Mouse (Mus musculus) small intestine, adult 2 months (tissue): ENCODE measurements around the gene Zic2.

Source experiments
- CTCF ChIP-seq: fragments of 200-500 bp; IDR thresholded peaks from 2 replicates; pipeline ENCODE4 v1.5.1; 2012; ENCODE audit warnings: low read depth, mild to moderate bottlenecking, control low read depth, inconsistent platforms, low read length, moderate library complexity, mixed read lengths; ENCODE audit not compliant: insufficient replicate concordance, insufficient read length; ENCODE audit errors: extremely low read depth
- POLR2A ChIP-seq: fragments of 200-500 bp; IDR thresholded peaks from 2 replicates; pipeline ENCODE4 v1.6.1; 2012; ENCODE audit warnings: low read depth, mild to moderate bottlenecking, control low read depth, inconsistent platforms, low read length, moderate library complexity

GRCm38 (mm10) chr14:122489686-122490414, 14.6 kb downstream of the Zic2 start:
- TF ChIP-seq POLR2A (no peak), CTCF (no peak)
